Mouse (Mus musculus): Measurements from ENCODE around the gene Hivep3.

The Hivep3 gene

GRCm38 (mm10) chr4:120054145-120054544 is 320.6 kb downstream of the Hivep3 start:
- no peak for DNase-seq (ENCODE audit: low read depth, low spot score)

- DNase-seq (ENCODE audit: low read depth, low spot score), result no peak
Measured at GRCm38 (mm10) chr4:120056451-120056850, 322.9 kb downstream of the Hivep3 start.

DNA sequence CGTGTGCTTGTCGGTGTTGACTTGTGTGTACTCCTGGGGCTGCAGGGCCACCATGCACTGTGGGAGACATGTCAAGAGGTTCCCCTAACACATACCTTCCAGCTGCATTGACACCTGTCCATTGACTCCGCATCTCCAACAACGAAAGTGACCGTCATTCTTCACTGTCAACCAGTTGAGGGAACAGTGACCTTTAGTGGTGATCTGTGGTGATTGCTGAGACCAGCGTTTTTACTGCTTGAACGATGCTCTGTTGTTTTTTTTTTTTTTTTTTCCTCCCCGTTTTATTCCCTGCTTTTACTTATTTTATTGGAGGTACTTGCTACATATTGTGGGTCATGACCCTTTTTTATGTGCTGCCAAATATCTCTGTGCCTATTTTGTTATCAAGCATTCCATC is 323.9 kb downstream of the Hivep3 start:
- DNase-seq (ENCODE audit: low read depth, low spot score), result no peak

DNA sequence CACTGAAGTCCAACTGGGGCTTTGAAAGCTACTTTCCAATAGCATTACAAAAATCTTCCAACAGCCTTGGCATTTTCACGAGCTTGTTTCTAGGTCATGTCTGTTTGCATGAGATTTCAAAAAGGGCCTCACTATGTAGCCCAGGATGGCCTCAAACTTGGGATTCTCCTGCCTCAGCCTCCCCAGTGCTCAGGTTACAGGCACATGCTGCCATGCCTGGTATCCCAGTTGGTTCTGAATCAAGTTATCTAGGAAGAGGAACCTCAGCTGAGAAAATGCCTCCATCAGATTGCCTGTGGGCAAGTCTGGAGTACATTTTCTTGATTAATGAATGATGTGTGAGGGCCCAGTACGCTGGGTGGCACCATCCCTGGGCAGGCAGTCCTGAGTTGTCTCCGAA is 324.6 kb downstream of the Hivep3 start:
- DNase-seq (ENCODE audit: low read depth, low spot score), result no peak

- no peak for DNase-seq (ENCODE audit: low read depth, low spot score)
Measured at GRCm38 (mm10) chr4:120058794-120059193, 325.2 kb downstream of the Hivep3 start.

- DNase-seq (ENCODE audit: low read depth, low spot score), result no peak
Measured at GRCm38 (mm10) chr4:120061727-120062126, 328.1 kb downstream of the Hivep3 start.

DNA sequence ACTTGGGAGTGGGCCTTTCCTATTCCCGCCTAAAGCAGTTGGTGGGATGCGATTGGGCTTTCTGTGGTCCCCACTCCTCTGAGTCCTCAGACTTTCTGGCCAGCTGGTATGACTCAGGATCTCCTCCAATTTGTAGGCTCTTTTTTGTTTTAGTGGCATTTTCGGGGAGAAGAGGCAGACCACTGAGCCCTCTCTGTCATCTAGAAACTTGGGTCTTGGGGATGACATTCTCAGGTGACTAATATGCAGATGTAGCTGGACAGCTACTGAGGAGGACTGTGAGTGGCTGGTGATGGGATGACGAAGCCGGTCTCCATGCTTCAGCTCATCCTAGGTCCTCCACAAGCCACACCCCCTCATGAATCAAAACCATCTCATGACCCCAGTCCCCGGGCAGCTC is 328.6 kb downstream of the Hivep3 start:
- DNase-seq (ENCODE audit: low read depth, low spot score), result no peak

- no peak for DNase-seq (ENCODE audit: low read depth, low spot score)
Measured at GRCm38 (mm10) chr4:120062754-120063153, 329.2 kb downstream of the Hivep3 start.

- DNase-seq (ENCODE audit: low read depth, low spot score), result no peak
Measured at GRCm38 (mm10) chr4:120063353-120064124, 330.0 kb downstream of the Hivep3 start.

GRCm38 (mm10) chr4:120064696-120065095 is 331.1 kb downstream of the Hivep3 start, which contains the start of gene AL607142.1:
AL607142.1 (plus strand) TSS chr4:120064996.
- DNase-seq (ENCODE audit: low read depth, low spot score), result no peak

- DNase-seq (ENCODE audit: low read depth, low spot score), result no peak
Measured at GRCm38 (mm10) chr4:120066841-120067591, 333.4 kb downstream of the Hivep3 start.

GRCm38 (mm10) chr4:120067592-120068235 is 334.1 kb downstream of the Hivep3 start:
- no peak for DNase-seq (ENCODE audit: low read depth, low spot score)

DNA sequence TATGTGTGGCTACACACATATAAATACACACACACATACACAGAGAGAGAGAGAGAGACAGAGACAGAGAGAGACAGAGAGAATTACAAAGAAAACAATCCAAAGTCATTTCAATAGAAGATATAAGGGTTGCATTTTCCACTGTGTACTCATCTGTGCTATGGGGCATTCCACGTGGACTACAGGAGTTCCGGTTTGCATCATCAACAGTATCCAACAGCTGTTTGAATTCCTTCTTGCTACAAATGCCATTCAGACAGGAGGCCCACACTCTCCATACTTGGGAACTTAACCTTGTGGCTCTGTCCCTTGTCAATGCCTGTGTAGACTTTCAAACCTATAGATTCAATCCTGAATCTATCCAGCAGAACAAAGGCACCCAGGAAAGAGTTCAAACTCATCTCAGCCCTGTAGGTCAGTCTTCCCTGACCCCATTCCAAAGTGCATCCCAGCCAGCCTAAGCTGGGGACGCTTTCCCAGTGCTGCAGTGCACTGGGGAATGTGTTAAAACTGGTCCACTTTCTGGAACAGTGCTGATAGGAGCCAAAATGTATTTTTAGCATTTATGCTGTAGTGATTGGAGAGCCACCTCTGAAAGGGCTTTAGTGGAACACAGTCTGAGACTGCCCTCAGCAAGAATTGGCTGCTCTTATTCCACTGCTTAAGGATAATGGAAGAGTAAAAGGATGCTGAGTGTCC is 335.4 kb downstream of the Hivep3 start:
- no peak for DNase-seq (ENCODE audit: low read depth, low spot score)

GRCm38 (mm10) chr4:120069582-120069980 is 336.0 kb downstream of the Hivep3 start:
- no peak for DNase-seq (ENCODE audit: low read depth, low spot score)

- no peak for DNase-seq (ENCODE audit: low read depth, low spot score)
Measured at GRCm38 (mm10) chr4:120071411-120071810, 337.8 kb downstream of the Hivep3 start.

DNA sequence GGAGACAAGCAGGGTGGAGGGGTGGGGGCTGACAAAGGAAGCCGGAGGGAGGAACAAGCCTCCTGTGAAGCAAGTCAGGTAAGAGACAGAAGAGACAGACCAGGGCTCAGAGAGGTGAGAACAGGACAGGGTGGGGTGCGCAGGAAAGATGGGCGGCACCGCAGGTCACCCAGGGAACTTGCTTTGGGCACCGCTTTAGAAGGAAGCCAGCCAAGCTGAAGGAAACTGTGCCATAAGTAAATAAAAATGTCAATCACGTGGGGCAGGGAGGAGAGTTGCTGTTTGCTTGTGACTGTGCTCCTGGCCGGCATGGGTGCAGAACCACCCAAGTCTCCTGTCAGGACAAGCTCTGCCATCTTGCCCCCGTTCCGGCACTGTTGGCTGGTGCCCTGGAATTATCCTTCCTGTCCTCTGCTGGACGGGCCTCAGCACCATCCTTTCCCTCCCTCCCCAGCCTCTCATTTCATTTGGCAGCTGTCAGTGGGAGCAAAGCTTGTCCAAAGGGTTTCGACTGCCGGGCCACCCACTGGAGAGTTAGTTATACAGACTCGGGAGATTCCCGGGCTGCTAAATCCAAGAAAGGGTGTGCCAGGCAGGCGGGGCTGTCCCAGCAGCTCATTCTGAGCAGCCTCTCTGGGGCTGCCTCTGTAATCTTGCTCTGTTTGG is 338.4 kb downstream of the Hivep3 start:
- DNase-seq (ENCODE audit: low read depth, low spot score), result no peak

DNA sequence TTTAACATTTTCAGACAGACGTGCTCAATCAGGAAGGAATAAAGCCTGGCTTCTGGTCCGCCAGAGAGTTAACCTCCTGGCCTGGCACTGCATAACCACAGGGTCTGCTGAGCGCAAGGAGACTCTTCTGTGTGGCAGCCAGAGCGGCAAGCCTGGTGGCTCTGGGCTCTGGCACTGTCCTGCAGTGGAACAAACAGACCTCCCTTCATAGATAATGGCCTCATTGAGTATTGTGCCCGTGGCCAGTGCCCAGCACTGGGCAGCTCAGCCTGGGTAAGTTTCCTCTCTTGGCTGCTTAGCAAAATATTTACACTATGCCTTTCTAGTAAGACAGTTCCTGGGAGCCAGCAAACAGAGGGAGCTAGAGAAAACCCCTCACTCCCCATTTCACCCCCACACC is 340.5 kb downstream of the Hivep3 start:
- DNase-seq (ENCODE audit: low read depth, low spot score), result no peak

GRCm38 (mm10) chr4:120077322-120077721 is 343.7 kb downstream of the Hivep3 start:
- DNase-seq (ENCODE audit: low read depth, low spot score), result no peak

DNA sequence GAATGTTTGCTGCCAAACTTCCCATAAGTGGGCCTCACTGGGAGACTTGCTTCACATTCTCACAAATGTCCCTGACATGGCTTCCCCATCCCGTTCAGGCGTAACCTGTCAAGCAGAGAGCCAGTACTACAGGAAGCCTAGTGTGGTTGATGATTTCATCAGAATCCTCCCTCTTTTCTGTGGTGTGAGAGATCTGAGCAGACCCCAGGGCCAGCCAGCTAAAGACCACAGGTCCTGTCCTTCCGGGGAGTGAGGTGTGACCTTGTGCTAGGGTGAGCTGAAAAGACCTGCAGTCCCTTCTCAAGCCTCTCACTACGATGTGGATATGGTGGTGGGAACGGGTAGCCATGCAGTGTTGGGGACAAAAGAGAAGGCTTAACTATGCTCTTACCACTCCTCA is 348.9 kb downstream of the Hivep3 start:
- no peak for DNase-seq (ENCODE audit: low read depth, low spot score)

GRCm38 (mm10) chr4:120083700-120084099 is 350.1 kb downstream of the Hivep3 start:
- DNase-seq (ENCODE audit: low read depth, low spot score), result no peak

DNA sequence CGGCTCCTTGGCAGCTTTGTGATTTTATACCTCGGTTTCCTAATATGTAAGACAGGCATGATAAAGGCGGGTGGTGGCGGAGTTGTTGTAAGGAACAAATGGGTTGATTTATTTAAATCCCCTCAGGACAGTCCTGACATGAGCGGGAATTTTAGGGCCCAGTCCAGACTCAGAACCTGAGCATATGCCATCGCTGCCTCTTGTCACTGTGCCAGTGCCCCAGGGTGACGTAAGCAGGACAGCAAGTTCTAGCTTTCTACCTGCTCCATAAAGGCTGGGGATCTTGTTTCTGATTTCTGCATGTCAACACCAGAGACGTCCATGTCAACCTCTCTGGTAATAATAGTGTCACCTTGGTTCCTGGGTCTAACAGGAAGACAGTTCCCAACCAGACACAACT is 356.0 kb downstream of the Hivep3 start:
- DNase-seq (ENCODE audit: low read depth, low spot score), result no peak

All from retina, adult 2 months (tissue).